Mouse (Mus musculus) megakaryocyte-erythroid progenitor cell, adult 5-6 weeks (primary cell): Measurements from ENCODE around the gene Ubash3a. TPM values are rescaled to one million over a fixed set of nuclear protein-coding genes. Genes with fewer than 3 reads are reported as not detected.

Experiments used
- ATAC-seq: replicated peaks from 2 replicates; pipeline ENCODE4 v1.8.0; 2016; ENCODE audit warnings: mild to moderate bottlenecking, inconsistent platforms; ENCODE audit not compliant: severe bottlenecking, poor library complexity, low FRiP score, low TSS enrichment
- total RNA-seq, 2 experiments: library from RNA; stranded (forward) in 1 of 2; stranded (reverse) in 1 of 2; fragments of 200-1000, 215-1000 nt in 1 of 2; fragments of >200 nt in 1 of 2; fragmentation: Nextera tagmentation in 1 of 2; gene quantifications; 2 replicates each; pipeline ENCODE4 v1.2.3; 2014 to 2017

The Ubash3a gene
- total RNA-seq, 2 experiments from 2014 or later: 42.5 to 45.9 TPM

- ATAC-seq: no peak
Measured at GRCm38 (mm10) chr17:31275181-31275580, 67.5 kb downstream of the Ubash3a start.

DNA sequence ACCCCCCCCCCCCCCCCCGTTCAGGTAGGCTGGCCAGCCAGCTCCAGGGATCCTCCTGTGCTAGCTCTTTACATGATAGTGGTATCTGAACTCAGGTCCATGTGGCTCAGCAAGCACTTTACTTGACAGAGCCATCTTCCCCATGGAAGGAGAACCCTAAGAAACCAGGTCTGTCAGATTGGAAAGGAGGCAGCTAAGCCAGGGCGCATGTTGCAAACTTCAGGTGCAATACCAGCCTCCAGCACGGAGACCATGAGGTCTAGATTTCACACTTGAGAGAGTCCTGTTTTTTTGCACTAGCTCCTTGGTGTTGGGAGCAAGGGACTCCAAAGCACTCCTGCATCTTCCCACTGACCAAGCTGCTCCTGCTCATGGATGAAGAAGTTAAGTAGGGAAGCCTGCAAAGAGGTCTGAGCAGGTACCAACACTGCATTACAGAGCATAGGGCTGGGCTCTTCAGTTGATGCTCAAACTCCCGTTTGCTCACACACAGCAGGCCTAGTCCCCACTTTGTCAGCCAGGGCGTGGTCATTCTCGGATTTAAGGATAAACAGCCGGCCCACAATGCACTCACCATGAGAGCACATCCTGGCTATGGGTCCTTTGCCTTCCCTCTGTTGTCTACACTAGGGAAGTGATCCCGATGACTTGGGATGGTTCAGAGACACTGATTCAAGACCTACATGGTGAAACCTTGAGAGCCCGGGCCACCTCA, 68.7 kb downstream of the Ubash3a start:
- ATAC-seq: no peak

- ATAC-seq: peak; percentile 86
Measured at GRCm38 (mm10) chr17:31276922-31277918, 69.5 kb downstream of the Ubash3a start, which contains the start of gene Rsph1. TSS of gene Rsph1 (minus strand) at chr17:31277383.

DNA sequence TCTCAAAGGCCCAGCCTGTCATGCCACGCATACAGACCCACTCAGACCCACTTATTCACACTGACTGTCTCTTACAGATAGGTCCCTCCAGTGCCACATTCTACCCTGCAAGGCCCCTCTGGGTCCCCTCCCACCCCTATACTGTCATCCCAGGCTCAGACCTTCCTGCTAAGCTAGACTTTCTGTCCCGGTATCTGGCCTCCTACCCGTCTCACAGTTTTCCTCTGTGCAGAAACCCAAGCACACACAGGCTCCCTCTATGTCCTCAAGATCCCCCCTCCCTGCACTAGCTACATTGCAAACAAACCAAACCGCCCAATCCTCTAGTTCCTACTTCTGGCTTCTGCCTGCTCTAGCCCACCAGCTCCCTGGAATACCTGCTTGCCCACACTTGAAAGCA, 70.3 kb downstream of the Ubash3a start:
- ATAC-seq: no peak

DNA sequence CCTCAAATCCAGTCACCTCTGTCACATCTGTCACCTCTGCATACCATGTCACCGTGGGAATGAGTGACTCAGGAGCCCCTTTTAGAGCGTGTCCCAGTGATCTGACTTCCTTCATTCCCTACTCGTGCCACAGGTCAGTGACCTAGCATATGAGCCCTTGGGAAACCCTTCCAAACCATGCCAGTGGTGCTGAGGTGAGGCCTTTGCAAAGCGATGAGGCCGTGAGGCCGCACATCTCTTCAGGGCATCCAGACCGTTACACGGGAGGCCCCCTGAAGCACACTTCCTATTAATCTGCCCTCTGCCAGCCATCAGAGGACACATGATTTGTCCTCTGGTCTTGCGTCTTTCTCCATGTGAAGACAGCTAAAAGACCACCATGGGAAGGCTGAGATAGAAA, 71.9 kb downstream of the Ubash3a start:
- ATAC-seq: no peak

GRCm38 (mm10) chr17:31280269-31280668, 72.6 kb downstream of the Ubash3a start:
- no peak for ATAC-seq

DNA sequence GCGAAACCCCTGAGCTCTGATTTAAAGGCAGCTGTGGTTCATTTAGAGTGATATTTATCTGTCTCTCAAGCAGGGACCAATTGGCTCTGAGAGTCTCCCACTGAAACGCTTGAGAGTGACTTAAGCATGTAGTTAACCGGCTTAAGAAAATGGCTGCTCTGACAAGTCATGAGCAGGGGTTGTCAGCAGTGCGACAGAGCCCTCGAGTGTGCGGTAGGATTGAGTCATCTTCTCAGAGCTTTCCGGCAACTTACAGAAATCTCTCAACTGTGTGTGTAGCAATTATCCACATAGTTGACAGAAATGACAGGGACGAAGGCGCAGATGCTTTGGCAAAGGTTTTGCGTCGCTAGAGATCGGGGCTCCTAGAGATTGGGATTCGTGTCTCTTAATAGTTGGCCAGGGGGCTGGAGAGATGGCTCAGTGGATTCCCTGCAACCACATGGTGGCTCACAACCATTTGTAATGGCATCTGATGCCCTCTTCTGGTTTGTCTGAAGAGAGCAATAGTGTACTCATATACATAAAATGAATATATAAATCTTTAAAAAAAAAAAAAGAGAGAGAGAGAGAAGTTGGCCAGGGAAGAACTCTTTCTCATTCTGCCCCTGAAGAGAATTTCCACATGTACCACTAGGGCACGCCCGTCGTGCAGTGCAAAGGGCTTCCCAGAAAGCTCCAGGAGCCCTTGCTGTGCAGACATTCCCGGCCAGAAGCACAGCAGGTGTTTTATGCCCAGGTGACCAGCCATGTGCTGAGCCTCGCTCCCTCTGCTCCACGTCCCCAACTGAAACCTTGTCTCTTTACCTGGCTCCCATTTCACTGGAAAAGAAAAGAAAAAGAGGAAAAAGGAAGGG, 74.4 kb downstream of the Ubash3a start:
- no peak for ATAC-seq

GRCm38 (mm10) chr17:31282687-31283053, 75.0 kb downstream of the Ubash3a start:
- no peak for ATAC-seq

GRCm38 (mm10) chr17:31285867-31286266, 78.2 kb downstream of the Ubash3a start:
- ATAC-seq: no peak

- ATAC-seq: no peak
Measured at GRCm38 (mm10) chr17:31286492-31286891, 78.8 kb downstream of the Ubash3a start, which contains the start of gene Slc37a1. TSS of gene Slc37a1 (plus strand) at chr17:31286792.

DNA sequence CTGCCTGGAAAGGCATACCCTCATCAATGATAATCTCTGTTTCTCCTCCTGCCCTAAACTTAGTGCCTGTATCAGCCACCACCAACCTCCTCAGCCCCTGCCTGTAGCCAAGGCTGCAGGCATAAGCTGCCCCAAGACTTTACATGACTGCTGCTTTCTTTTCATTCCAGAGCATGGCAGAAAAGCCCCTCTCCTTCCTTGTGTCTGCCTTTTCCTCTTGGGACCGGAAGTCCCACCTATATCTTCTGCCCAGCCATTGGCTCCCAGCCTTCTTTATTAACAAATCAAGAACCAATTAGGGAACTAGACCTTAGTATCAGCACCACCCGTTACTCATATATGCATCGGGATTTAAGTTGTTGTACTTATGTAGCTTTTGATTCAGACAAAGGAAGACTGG, 79.5 kb downstream of the Ubash3a start:
- ATAC-seq: no peak

DNA sequence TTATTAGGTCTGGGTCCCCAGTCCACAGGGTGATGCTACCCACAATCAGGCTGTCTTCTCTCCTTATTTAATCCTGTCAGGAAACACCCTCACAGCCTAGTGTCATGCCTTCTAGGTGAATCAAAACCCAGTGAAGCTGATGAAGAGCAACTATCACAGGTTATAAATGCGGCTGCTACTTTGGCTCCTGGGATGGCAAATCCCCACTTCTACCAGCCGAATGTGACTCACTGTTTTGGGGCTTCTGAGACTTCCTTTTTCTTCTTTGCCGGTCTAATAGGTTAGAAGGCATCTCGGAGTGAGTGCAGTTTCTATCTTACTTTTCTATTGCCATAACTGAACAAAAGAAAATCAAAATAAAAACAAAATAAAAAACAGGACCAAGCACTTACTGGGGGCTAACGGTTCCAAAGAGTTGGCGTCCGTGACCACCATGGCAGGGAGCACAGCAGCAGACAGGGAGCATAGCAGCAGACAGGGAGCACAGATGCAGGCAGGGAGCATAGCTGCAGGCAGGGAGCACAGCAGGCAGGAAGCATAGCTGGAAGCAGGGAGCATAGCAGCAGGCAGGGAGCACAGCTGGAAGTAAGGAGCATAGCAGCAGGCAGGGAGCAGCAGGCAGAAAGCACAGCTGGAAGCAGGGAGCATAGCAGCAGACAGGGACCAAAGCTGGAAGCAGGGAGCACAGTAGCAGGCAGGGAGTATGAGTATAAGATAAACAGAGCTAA, 81.5 kb downstream of the Ubash3a start:
- ATAC-seq: no peak; the same call in 1 of the 2 replicates

DNA sequence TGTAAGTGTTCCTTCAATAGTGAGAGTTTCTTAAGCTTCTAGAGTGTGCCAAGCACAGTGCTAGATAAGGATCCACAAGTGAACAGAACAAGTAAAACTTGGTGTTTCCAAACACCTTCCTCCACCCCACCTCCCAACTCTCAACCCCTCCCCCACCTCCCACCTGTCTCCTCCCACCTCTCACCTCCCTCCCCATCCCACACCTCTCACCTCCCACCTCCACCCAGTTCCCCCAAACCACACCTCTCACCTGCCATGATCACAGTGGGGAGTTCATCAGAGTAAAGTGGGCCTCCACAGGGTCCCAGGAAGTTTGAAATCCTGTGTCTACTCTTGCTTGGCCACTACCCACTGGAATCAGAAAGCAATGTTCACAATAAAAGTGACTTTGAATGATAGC, 82.6 kb downstream of the Ubash3a start:
- ATAC-seq: no peak

GRCm38 (mm10) chr17:31290859-31291258, 83.2 kb downstream of the Ubash3a start:
- ATAC-seq: no peak

DNA sequence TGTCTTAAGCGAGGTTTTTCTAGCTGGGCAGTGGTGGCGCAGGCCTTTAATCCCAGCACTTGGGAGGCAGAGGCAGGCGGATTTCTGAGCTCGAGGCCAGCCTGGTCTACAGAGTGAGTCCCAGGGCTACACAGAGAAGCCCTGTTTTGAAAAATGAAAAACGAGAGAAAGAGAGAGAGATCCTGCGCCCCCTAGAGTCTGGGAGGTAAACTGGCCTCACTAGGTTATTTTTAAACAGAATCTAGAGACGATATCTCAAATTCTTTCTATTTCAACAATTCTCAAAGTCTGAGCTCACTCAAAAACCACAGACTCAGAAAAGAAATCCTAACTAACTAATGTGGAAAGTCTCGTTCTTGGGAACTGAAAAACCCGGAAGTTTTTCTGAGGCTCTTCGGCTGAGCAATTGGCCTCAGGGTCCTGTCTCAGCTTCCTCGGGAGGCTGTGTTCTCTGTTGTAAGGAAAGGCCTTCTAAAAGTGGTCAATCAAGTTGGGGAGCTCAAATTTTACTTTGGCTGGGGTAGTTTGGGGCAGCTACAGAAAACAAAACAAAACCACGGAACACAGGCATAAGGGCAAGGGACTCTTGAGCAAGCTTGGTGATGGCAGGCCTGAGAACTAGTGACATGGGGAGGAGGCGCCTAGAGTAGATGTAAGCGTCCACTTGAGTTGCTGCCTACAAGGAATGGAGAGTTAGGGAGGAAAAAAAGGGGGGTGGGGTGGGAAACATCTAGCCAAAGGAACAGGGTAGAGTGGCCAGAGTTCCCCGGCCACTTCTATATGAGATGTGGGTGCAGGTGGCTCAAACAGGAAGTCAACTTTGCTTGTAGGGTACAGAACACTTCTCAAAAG, 86.9 kb downstream of the Ubash3a start:
- no peak for ATAC-seq

GRCm38 (mm10) chr17:31295215-31295891, 87.7 kb downstream of the Ubash3a start:
- peak; percentile 73 for ATAC-seq
